Mouse (Mus musculus) embryonic facial prominence, embryonic 14.5 days (tissue): ENCODE measurements around the gene Pafah1b3. TPM values are rescaled to one million over a fixed set of nuclear protein-coding genes. Genes with fewer than 3 reads are reported as not detected.

Source experiments
- ATAC-seq: fragments of 200-750 bp; cut with Nextera tagmentation; 2 replicates; pipeline ENCODE4 v1.8.0; 2017; ENCODE audit warnings: low read depth, moderate number of reproducible peaks, moderate TSS enrichment
- DNase-seq: peaks from one replicate; pipeline ENCODE4 v3.0.0-alpha.2; 2015; ENCODE audit warnings: low spot score
- H3K27ac ChIP-seq: fragments of 300-500 bp; sonication (generic); replicated peaks from 2 replicates; pipeline ENCODE4 v1.5.1; 2014; ENCODE audit warnings: low read depth, mild to moderate bottlenecking, low read length, moderate library complexity
- H3K27me3 ChIP-seq: fragments of 300-500 bp; sonication (generic); replicated peaks from 2 replicates; pipeline ENCODE4 v1.6.1; 2014; ENCODE audit warnings: low read length; ENCODE audit not compliant: control insufficient read depth, insufficient read depth
- H3K36me3 ChIP-seq: fragments of 300-500 bp; sonication (generic); 2 replicates; pipeline ENCODE4 v1.6.1; 2014; ENCODE audit warnings: low read length, mixed read lengths; ENCODE audit not compliant: control insufficient read depth, insufficient read depth
- H3K4me1 ChIP-seq: fragments of 300-500 bp; sonication (generic); 2 replicates; pipeline ENCODE4 v1.6.1; 2014; ENCODE audit warnings: antibody characterized with exemption, low read length; ENCODE audit not compliant: control insufficient read depth, insufficient read depth
- H3K4me2 ChIP-seq: fragments of 300-500 bp; sonication (generic); 2 replicates; pipeline ENCODE4 v1.6.1; 2014; ENCODE audit warnings: low read depth, mild to moderate bottlenecking, low read length, moderate library complexity, mixed read lengths
- H3K4me3 ChIP-seq: fragments of 300-500 bp; sonication (generic); 2 replicates; pipeline ENCODE4 v1.5.1; 2014; ENCODE audit warnings: low read depth, mild to moderate bottlenecking, low read length
- H3K9ac ChIP-seq: fragments of 300-500 bp; sonication (generic); 2 replicates; pipeline ENCODE4 v1.6.1; 2014; ENCODE audit warnings: low read depth, mild to moderate bottlenecking, low read length, moderate library complexity, mixed read lengths
- H3K9me3 ChIP-seq: fragments of 300-500 bp; sonication (generic); 2 replicates; pipeline ENCODE4 v1.6.1; 2016; ENCODE audit warnings: low read length; ENCODE audit not compliant: control insufficient read depth
- WGBS: fragments of 180-500 bp; shearing (Covaris S2); extraction: QIAGEN DNeasy Blood & Tissue Kit; methylation state at CpG from one replicate; pipeline ENCODE4 v1.1.7; 2014; 5-methylcytosine and 5-hydroxymethylcytosine counted together
- polyA plus RNA-seq: library from polyadenylated mRNA; unstranded; fragments of >200 nt; fragmentation: Nextera tagmentation; extraction: Ambion mirVana; gene quantifications from 2 replicates; pipeline ENCODE4 v1.2.1, GENCODE M21; 2014

The Pafah1b3 gene
- polyA plus RNA-seq, 1 experiment from 2014 or later = 173 TPM

DNA sequence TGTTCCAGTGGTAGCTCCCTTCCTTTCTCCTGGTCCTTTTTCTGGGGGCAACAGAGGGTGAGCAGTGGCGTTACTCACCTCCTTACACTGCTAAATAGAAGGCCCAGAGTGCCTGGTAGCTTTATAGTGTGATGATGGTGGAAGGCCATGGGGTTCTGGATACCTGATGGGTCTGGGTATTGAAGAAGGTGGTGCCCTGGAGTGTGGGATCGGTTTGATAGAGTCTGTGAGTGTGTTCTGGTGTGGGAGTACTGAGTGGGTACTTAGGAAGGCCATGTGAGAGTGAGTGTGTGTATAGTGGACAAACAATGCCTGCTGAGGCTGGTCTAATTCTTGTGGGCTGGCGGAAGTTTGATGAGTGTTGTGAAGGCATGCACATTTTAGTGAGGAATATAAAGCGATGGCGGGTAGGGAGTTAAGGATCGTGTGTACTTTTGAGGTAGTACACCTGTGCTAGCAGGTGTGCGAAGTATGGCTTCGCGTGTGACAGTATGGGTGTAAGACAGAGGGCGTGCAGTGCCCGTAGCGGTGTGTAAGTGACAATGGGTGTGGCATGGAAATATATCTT, 16.5 kb downstream of the Pafah1b3 start:
- Histone ChIP-seq H3K27ac (peak overlapping the region; percentile 99), H3K4me2 (peak overlapping the region; percentile 84), H3K9ac (peak overlapping the region; percentile 56), H3K27me3 (no peaks in the 10 kb centered on the region), H3K4me3 (peak overlapping the region; percentile 90), H3K36me3 (peaks cover 17% of the 10 kb centered on the region), H3K9me3 (no peaks in the 10 kb centered on the region), H3K4me1 (peaks cover 43% of the 10 kb centered on the region)
- WGBS = 17% methylated on average over 12 of the region's 12 CpGs
- ATAC-seq (no peak), DNase-seq (no peak)

DNA sequence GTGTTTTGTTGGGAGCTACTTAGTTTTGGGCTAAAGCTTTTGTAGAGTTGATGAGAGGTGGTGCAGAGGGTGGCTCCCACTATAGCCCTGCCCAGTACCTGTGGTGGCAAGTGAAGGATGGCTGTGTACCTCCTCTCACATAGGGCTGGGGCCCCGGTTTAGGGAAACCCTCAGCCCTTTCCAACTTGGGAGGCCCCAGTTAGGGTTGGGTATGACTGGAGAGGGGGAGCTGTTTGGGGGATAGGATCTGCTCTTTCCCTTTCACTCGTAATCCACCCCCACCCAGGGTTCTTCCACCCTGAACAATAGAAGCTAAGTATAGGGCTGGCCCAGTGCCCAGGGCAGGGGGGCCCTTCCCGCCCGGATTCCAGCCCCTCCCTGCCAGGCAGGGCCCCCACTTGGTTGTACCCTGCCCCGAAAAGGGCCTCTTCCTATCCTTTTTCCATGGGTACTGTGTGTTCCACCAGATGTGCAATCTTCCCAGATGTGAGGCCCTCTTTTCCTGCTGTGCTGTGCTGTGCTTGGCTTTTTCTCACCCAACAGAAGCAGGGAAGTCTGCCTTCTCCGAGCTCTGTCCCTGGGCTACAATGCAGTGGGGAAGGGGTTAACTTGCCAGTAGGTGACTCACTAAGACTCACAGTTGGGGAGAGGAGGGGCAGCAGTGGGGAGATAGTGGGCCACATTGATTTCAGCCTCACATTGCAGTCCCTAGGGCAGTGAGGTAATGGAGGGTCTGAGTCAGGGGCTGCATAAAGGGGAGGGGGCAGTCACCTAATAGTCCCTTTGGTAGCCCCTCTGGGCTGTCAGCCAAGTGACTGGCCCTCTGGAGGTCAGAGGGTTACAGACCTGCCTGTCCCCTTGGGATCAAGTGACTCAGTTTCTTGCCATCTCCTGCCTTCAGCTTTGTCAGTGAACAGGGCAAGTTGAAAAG, 17.7 kb downstream of the Pafah1b3 start:
- H3K9ac ChIP-seq = peak overlapping the region; percentile 77
- peak overlapping the region; percentile 90 for H3K4me3 ChIP-seq
- peaks cover 13% of the 10 kb centered on the region for H3K36me3 ChIP-seq
- peak overlapping the region; percentile 84 for H3K4me2 ChIP-seq
- 0% methylated on average over 6 of the region's 6 CpGs for WGBS
- H3K4me1 ChIP-seq = peaks cover 52% of the 10 kb centered on the region
- ATAC-seq = peak; percentile 51
- H3K27me3 ChIP-seq = no peaks in the 10 kb centered on the region
- H3K27ac ChIP-seq = peak overlapping the region; percentile 99
- DNase-seq = peak; percentile 96
- no peaks in the 10 kb centered on the region for H3K9me3 ChIP-seq

DNA sequence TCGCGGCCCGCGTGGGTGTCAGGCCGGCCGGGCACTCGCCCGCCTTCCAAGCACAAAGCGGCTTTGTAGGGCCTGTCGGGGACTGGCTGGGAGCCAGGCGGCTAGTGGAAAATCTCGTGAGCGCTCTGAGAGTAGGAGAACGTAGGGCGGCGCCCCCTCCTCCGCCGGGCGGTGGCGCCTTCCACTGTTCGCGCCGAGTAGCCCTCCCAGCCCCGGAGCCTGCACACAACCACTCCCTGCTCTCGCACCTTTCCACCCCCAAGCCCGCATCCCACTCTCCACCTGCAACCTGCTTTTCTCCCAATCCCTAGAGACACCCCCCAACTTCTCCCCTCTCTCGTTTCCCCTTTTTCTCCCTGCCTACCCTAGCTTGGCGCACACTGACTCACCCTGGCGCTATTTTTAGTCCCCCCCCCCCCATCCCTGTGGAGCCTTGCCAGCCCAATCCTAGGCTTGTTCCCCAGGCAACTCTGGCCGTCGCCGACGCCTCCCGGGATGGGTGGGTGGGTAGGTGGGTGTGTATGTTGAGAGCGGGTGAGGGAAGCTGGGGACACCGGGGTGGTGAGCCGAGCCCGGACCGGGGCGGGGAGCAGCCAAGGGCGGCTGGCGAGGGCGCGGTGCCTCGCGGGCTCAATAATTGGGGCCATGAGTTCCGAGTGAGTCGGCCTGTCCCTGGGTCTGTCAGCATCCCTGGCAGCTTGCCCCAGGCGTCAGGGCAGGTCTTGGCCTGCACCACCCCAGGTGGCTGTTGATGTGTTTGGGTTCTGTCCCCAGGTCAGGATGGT, 18.5 kb downstream of the Pafah1b3 start:
- H3K27ac ChIP-seq = peak overlapping the region; percentile 99
- peak; percentile 96 for DNase-seq
- ATAC-seq = peak; percentile 56
- peak overlapping the region; percentile 84 for H3K4me2 ChIP-seq
- no peaks in the 10 kb centered on the region for H3K9me3 ChIP-seq
- H3K4me1 ChIP-seq = peaks cover 53% of the 10 kb centered on the region
- H3K36me3 ChIP-seq = peaks cover 15% of the 10 kb centered on the region; the same call in 1 of the 2 replicates
- under 1% methylated on average over 24 of the region's 49 CpGs for WGBS
- H3K9ac ChIP-seq = peak overlapping the region; percentile 77
- peak overlapping the region; percentile 90 for H3K4me3 ChIP-seq
- no peaks in the 10 kb centered on the region for H3K27me3 ChIP-seq

DNA sequence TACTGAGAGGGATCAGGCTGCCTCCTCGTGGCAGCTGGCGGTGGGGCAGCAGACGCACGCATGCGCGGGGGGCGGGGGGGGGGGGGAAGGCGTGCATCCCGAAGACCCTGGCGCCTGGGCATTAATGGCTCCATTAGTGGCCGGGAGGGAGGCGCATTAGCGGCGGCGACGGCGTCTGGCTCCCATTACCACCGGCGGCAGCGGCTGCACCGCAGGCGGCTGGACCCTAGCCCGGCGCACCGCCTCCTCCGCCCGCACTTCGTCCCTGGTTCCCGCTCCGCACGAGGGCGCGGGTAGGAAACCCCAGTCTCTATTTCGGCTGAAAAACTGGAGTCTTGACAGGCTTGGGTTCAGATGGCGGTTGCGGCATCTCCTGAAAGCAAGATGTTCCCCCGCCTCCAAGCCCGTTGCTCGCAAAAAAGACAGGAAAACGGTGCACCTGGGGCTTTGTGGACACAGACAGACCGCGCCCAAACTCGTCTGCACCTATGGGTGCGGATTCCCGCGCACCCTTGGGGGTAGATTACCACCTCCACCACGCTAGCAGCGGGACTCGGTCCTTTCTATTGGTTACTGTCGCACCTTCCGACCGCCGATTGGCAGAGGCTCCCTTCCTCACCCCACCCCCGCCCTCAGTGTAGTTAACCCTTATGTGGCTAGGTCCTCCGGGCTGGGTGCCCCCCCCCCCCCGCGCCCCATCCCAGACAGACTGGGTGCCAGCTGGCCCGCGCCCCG, 19.3 kb downstream of the Pafah1b3 start:
- Histone ChIP-seq H3K27ac (peak overlapping the region; percentile 99), H3K9ac (peak overlapping the region; percentile 77), H3K36me3 (peaks cover 20% of the 10 kb centered on the region; the same call in 1 of the 2 replicates), H3K4me1 (peaks cover 51% of the 10 kb centered on the region), H3K27me3 (no peaks in the 10 kb centered on the region), H3K4me2 (peak overlapping the region; percentile 84), H3K4me3 (peak overlapping the region; percentile 90), H3K9me3 (no peaks in the 10 kb centered on the region)
- peak; percentile 97 for DNase-seq
- ATAC-seq = peak; percentile 64
- WGBS = under 1% methylated on average over 45 of the region's 60 CpGs

DNA sequence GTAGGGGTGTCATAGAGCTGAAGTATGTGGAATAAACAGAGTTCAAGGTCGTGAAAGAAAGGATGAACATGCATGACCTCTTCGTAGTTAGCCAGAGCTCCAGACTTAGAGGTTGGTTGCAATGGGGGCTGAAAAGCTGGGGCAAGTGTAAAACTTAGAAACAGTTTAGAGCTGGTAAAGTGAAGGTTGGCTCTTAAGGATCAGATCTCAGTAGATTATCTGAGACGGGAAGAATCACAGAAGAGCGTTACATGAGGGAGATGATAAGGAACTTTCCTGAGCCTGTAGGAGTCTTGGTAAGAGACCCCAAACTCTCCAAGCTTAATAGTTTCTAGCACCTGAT, 19.8 kb downstream of the Pafah1b3 start:
- Histone ChIP-seq H3K4me2 (peak overlapping the region; percentile 84), H3K9ac (peak overlapping the region; percentile 77), H3K4me3 (peak overlapping the region; percentile 90), H3K27me3 (no peaks in the 10 kb centered on the region), H3K36me3 (peaks cover 26% of the 10 kb centered on the region), H3K9me3 (no peaks in the 10 kb centered on the region), H3K4me1 (peaks cover 48% of the 10 kb centered on the region), H3K27ac (peak overlapping the region; percentile 99)
- ATAC-seq (no peak), DNase-seq (no peak)
- 10% methylated on average over 4 of the region's 4 CpGs for WGBS

DNA sequence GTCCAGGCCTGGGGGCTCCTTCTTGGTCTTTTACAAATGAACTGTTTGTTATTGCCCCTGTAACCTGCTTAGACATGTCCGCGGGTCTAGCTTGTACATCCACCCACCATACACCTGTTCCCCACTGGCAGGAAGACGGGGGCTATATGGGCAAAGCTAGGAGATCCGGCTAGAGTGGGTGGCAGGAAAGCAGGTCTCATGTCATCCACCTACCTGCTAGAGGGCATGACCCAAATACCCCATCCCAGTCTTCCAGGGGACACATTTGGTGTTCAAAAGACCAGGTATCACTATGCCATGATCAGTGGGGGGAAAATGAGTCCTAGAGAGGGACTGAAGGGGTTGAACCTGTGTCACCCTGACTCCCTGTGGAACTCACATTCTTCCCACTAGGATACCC, 20.4 kb downstream of the Pafah1b3 start:
- Histone ChIP-seq H3K27me3 (no peaks in the 10 kb centered on the region), H3K27ac (peak overlapping the region; percentile 99), H3K9me3 (no peaks in the 10 kb centered on the region), H3K4me3 (peak overlapping the region; percentile 90), H3K9ac (peak overlapping the region; percentile 77), H3K36me3 (peaks cover 31% of the 10 kb centered on the region), H3K4me2 (peak overlapping the region; percentile 84), H3K4me1 (peaks cover 48% of the 10 kb centered on the region)
- DNase-seq (no peak), ATAC-seq (no peak)
- 82% methylated on average over 4 of the region's 4 CpGs for WGBS

DNA sequence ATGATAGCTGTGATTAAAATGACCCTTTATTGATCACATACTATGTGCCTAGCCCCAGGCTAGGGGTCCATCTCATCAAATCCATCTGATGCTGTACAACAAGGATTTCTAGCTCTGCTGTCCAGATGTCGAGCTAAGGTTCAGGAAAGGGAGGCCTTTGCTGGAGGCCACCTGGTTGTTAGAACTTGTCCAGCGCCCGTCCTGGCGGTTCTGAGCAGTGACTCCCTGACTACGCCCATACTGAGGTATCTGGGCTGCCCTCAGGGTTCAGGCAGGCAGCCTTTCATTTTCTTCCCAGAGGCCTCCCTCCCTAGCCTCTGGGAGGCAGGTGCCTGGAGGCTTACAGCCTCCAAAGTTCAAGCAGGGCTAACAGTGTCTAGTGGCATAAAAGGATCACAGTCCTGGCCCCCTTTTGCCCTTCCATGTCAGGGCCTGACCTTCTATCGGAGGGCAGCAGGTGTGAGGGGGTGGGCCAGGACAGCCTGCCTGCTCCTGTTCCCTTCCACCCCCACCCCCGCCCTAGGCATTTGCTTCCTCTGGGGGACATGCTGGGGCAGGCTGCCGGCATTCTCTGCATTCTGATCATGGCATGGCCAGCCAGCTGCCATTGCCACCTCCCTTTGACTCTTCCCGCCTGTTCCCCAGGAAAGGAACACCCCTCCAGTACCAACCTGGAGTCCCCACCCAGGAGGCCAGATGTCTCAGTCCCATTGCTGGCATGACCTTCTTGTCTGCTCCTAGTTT, 22.1 kb downstream of the Pafah1b3 start:
- Histone ChIP-seq H3K9ac (peak overlapping the region; percentile 41), H3K9me3 (no peaks in the 10 kb centered on the region), H3K36me3 (peaks cover 48% of the 10 kb centered on the region), H3K4me3 (no peak overlapping the region), H3K4me1 (peaks cover 39% of the 10 kb centered on the region), H3K27me3 (no peaks in the 10 kb centered on the region), H3K4me2 (0 out of 2 replicates have a peak overlapping the region, but pooled peaks have one; percentile 12), H3K27ac (peak overlapping the region; percentile 67)
- DNase-seq (peak; percentile 54), ATAC-seq (no peak)
- 45% methylated on average over 8 of the region's 9 CpGs for WGBS
